Mouse (Mus musculus): ENCODE measurements around the gene Mak.
"Not testable (repeated sequence)": the region's sequence is repeated elsewhere in the genome, so short reads cannot be mapped to it uniquely, and the experiment has no call there.

The Mak gene

DNA sequence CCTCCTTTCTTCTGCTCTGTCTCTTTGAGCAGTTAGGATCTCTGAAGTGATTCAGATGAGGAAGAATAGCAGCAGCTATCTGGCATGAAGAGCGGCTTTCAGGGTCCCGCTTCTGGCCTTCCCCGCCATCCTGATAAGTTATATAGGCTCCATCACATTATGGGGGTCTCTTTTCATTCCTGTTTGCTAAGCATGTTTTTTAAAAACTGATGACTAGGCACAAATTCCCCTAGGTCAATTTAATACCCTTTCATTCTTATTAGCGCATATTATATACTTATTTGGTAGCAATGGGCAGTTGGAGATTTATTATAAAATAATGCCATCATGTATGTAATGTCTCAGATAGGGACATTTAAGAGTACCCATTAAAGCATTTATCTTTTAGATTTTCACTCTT, 11.9 kb downstream of the Mak start:
- DNase-seq: no peak

- no peak for DNase-seq
Measured at GRCm38 (mm10) chr13:41051965-41052364, 27.5 kb downstream of the Mak start.

DNA sequence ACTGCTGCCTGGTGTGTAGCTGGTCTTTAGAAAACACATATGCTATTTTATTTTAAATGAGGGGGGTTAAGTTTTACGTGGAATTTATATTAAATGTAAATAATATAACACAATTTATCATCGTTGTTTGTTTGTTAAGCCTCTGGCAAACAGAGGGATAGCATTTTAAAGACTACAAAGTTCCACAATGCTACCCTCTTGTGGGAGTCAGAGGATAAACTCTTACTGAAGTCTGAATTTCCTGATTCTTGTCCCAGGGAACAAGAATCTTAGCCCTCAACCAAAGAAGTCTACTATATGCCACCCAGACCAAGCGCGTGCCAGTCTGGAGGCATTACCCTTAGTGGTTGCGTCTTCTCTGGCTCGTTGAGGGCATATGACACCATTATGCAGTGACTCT, 32.2 kb downstream of the Mak start:
- DNase-seq: no peak

DNA sequence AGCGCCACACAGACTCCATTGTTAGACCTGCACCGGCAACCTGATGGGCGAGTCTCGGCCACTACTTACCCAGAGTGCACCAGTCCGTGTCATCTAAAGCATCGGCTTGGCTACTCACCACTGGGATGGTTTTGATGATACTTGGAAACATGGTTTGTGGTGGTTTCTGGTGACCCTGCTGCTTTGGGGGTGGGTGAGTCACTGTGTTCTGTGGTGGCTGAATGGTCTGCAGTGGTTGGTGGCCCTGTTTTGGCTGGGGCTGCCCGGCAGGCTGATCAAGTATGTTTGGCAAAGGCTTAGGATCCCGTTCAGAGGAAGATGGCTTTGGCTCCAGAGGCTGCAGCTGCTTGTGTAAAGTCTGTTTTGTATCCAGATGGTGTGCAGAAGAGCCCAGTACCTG, 33.6 kb downstream of the Mak start:
- DNase-seq: no peak

- DNase-seq: no peak
Measured at GRCm38 (mm10) chr13:41042511-41042910, 37.0 kb downstream of the Mak start.

GRCm38 (mm10) chr13:41030098-41030497, 49.4 kb downstream of the Mak start:
- DNase-seq: no peak

DNA sequence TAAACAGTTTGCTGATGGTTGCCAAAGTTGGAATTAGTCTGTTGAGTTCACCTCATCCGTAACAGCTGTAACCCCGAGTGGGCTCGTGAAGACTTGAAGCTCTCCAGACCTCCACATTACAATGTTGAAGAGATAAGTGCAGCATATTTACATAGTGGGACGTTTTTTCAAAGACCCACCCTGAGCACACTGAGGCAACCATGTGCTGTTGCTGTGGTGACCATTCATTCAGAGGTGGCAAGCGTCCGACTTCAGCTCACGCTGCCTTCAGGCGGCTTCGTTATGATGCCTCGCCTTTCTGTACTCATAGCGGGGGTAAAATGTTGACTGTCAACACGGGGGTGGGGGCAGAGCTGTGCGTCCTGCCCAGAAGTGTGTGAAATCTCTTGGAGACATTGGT, 57.4 kb downstream of the Mak start:
- no peak for DNase-seq

- no peak for DNase-seq
Measured at GRCm38 (mm10) chr13:41021607-41022006, 57.9 kb downstream of the Mak start.

DNA sequence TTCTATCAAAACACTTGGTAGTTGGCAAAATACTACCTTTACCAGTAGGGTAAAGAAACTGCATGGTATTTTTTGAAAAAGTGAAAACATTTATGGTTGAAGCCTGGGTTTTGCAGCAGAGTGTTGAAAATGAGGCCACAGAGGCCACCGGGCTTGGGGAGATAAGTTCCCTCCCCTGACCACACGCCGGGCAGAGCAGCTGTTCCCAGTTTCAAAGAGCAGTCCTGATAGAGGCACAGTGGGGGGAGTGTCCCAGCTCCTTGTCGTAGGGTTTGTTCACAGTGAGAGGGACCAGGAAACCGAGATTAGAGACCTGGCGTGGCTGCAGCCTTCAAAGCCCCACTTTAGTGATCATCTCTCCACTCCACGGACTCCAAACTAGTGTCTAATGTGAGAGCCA, 59.0 kb downstream of the Mak start:
- no peak for DNase-seq

- DNase-seq: no peak
Measured at GRCm38 (mm10) chr13:41018756-41019591, 60.5 kb downstream of the Mak start.

GRCm38 (mm10) chr13:41018236-41018635, 61.3 kb downstream of the Mak start:
- no peak for DNase-seq

DNA sequence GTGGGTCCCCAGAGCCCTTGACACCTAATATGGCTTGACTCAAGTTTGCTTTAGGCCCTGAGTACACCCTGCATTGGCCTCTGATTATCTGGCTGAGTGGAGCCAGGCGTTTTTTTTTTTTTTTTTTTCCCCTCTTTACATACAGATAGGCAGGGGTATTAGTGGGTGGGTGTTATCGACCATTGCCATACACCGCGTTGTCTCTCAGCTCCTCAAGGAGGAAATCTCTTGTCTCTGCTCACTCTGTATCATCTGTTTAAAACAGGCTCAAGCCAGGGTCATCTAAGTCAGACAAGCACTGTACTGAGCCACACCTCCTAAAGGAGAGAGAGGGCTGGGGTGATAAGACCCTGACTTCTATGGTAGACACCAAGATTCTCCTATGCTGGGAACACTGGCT, 61.7 kb downstream of the Mak start:
- no peak for DNase-seq

DNA sequence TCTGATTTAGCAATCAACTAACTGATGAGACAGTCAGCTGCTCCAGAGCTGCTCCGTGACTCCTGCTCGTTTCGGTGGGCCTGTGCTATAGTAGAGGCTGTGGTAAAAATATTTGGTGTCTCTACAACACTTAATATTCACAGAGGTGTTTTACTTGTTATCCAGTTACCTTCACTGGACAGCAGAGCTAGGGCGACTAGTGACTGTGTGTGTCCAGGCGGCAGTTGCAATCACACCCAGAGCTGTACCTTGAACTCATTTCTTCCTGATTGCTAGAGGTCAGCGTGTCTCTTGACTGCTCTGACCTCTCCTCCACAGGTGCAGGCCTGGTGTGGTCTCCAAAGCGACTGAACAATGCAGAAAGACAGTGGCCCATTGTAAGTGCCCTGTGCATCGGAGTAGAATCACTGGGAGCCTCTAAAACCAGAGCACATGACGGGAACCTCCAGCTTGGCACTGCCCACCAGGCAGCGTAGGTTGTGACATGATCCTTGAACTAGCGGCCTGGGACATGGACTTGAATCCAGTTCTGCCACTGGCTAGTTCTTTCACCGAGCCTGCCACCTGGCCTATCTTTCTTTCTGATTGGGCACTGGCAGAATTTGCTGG, 62.6 kb downstream of the Mak start:
- no peak for DNase-seq

DNA sequence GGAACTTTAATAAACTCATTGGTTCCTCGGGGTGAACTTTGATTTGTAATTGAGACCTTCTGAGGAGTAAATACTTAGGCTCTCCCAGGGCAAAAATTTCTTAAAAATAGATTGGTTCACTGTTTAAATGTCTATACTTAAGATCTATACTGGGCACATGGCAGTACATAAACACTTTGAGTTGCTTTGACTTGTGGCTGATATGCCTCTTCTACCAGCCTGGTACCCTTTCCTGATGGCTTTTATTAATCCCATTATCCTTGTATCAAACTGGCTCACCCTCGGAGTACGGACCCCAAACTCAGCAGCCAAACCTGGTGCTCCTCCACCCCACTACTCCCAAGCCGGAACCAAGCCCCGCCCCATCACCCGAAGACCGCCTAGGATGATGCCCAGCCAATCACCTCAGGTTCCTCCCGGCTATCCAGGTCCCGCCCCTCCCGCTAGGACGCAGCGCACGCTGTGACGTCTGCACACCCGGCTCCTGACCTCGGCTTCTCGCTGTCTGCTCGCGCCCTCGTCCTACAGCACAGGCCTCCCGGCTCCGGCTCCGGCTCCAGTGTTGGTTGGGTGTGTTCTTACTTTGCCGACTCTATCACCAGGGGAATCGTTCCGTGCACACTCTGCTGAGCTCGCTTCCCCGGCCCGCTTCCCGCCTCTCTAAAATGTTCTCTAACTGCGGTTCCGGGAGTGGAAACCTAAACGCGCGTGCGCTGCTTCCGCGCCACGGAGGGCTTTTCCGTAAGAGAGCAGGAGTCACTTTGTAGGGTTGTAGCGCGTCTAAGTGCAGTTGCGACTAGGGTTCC, 63.5 kb downstream of the Mak start, which contains the start of gene Tmem14c:
Gene Tmem14c (plus strand): TSS at position 464 of the 806 bp plus-strand sequence.
- DNase-seq: peak; percentile 89 to 92

DNA sequence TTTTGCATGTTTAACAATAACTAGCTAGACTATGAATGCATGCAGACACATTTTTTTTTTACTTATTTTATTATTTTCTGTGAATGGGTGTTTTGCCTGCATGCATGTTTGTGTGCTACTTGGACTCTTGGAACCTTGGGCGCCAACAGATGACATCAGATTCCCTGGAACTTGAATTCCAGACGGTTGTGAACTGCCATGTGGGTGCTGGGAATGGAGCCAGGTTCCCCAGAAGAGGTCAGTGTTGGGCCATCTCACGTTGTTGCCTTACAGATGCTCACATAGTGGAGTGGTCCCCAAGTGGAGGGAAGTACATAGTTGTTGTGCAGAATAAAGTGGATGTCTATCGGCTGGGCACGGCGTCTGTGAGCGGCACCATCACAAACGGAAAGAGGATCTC, 70.6 kb downstream of the Mak start:
- no peak for DNase-seq

DNA sequence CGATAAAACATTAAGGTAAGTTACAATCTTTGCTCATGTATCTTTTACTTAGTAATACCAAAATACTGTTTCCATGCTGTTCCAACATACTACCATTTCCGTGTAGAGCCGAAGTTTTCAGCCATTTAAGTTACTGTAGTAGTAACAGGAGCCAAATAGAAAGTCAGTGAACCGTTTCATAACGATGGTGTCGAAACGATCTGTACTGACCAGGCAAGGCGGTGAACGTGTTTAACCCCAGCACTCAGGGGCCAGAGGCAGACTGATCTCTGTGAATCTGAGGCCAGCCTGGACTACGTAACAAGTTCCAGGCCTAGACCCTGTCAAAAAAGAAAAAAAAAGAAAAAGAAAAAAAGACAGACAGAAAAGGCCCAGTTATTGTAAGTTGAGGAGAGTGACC, 71.2 kb downstream of the Mak start:
- no peak for DNase-seq

DNA sequence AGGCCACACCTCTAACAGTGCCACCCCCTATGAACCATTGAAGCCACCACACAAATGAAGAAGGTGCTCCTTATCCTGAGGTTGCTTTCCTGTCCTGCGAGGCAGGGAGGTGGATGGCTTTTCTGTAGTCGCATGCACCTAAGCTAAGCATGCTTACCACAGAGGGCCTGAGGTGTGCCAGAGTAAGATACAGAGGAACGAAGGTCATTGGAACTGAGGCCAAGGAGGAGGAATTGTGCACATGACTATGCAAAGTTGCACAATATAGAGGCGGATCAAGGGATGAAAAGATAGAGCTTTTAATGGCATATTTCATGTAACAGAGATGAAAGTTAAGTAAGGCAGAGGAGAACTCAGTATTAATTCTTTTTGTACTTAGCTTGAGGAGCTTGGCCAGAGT, 73.3 kb downstream of the Mak start:
- no peak for DNase-seq

DNA sequence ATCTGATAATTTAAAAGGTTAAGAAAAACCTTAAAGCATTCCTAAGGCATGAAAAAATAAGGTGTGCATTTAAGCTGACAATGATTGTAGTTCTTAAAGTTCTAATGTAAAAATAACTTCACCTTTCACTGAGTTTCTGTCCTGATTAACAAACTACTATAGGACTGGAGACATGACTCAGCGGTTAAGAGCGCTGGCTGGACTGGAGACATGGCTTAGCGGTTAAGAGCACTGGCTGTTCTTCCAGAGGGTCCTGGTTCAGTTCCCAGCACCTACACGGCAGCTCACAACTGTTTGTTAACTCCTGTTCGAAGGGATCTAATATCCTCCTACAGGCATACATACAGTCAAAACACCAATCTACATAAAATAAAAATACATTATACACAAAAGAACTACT, 77.5 kb downstream of the Mak start:
- no peak for DNase-seq

DNA sequence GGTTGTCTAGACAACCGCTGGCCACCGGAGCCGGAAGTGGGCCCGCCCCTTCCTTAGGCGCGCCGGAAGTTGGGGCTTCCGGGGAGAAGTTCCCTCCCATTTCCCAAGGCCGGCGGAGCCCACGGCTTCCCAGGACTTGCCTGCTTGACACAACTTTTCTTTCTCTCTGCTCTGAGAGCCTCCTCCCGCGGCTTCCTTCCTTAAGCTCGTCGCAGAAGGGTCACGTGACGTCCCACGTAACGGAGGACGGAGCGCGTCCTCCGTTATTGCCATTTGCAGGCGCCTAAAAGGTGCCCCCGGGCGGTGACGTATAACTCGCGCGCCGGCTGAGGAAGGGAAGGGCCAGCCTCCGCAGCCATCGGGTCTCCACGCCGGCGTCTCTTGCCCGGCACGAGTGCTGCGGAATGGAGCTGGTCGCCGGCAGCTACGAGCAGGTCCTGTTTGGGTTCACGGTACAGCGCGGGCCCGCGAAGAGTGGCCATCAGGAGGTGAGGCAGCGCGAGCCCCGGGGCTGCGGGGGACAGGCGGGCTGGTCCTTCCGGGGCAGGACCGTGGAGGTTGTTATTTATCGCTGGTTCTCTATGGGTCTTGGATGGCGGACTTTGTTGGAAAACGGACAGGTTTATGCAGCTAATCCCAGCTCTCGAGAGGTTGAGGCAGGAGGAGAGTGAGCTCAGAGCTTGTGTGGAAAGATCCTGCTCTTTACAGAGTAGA, 78.4 kb downstream of the Mak start, which contains the start of gene Pak1ip1:
Gene Pak1ip1 (plus strand): TSS at position 98 of the 714 bp plus-strand sequence.
- peak; percentile 79 to 84 for DNase-seq

DNA sequence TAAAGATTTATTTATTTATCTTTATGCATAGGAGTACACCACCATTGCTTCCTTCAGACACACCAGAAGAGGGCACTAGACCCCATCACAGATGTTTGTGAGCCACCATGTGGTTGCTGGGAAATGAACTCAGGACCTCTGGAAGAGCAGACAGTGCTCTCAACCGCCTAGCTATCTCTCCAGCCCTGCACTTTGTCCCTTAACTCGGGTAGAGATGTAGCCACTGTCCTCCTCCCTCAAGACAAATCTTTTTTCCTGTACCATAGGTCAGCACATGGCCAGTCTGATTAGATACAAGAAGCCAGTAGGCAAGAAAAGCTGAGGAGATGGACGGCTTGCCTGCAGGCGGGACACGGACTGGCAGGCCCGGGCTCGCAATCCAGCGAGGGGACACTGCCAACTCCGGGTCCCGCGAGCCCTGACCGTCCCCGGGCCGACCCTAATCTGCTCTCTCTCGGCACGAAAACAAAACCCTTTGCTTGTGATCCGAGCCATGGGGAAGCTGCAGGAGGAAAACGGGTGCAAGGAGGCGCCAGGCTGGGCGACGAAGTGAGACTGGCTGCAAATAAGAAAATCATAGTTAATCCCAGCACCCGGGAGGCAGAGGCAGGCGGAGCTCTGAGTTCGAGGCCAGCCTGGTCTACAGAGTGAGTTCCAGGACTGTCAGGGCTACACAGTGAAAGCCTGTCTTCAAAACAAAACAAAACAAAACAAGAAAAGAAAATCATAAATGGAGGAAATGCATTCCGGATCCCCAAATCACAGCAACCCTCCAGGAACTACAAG, 79.2 kb downstream of the Mak start:
- peak; percentile 19 to 29 for DNase-seq

GRCm38 (mm10) chr13:40998537-40998936, 81.0 kb downstream of the Mak start:
- DNase-seq: not testable (repeated sequence)
